Mouse (Mus musculus) CH12.LX (cell line): ENCODE results near the gene Ston2. TPM values are rescaled to one million over a fixed set of nuclear protein-coding genes. Genes with fewer than 3 reads are reported as not detected.

ENCODE experiments used
- DNase-seq: peaks from one replicate; pipeline ENCODE4 v3.0.0-alpha.2; 2013; ENCODE audit errors: extremely low read depth
- H3K27ac ChIP-seq: 2 replicates; pipeline ENCODE4 v1.5.1; 2012; ENCODE audit warnings: low read depth, mild to moderate bottlenecking, control low read depth, moderate library complexity; ENCODE audit not compliant: insufficient read depth
- H3K27me3 ChIP-seq: replicated peaks from 2 replicates; pipeline ENCODE3; 2012; ENCODE audit warnings: inconsistent platforms
- H3K36me3 ChIP-seq, 2 experiments: replicated peaks in 1 of 2; 2 replicates each; pipeline versions ENCODE3 to v1.6.1; 2012; ENCODE audit warnings: inconsistent platforms in 1 of 2, low read length in 1 of 2, mild to moderate bottlenecking in 1 of 2, mixed read lengths in 1 of 2, moderate library complexity in 1 of 2; ENCODE audit not compliant: control insufficient read depth in 1 of 2, insufficient read depth in 1 of 2
- H3K4me1 ChIP-seq, 2 experiments: 2 replicates each; pipeline ENCODE4 v1.6.1; 2012; ENCODE audit warnings: inconsistent platforms in 1 of 2, moderate library complexity in 1 of 2; ENCODE audit not compliant: insufficient read depth in 2 of 2, control insufficient read depth in 1 of 2
- H3K4me2 ChIP-seq: 2 replicates; pipeline ENCODE4 v1.6.1; 2012; ENCODE audit warnings: low read depth, mild to moderate bottlenecking, control low read depth; ENCODE audit not compliant: poor library complexity, insufficient read depth, severe bottlenecking
- H3K4me3 ChIP-seq, 3 experiments: fragments of 150-350 bp in 1 of 3; sonication (generic) in 1 of 3; replicated peaks in 1 of 3; 2 replicates each; pipeline versions ENCODE3 to v1.5.1; 2011 to 2012; ENCODE audit warnings: low read depth in 2 of 3, low read length in 2 of 3, mild to moderate bottlenecking in 2 of 3, moderate library complexity in 2 of 3, control low read depth in 1 of 3, improper control_type of control experiment in 1 of 3, inconsistent platforms in 1 of 3, mixed read lengths in 1 of 3; ENCODE audit not compliant: poor library complexity in 1 of 3
- H3K79me2 ChIP-seq: replicated peaks from 2 replicates; pipeline ENCODE4 v1.6.1; 2012; ENCODE audit warnings: mild to moderate bottlenecking, moderate library complexity; ENCODE audit not compliant: control insufficient read depth, poor library complexity, insufficient read depth, severe bottlenecking; ENCODE audit errors: extremely low read depth
- H3K9ac ChIP-seq: 2 replicates; pipeline ENCODE4 v1.6.1; 2012; ENCODE audit warnings: low read depth, mild to moderate bottlenecking, control low read depth, moderate library complexity; ENCODE audit not compliant: insufficient read depth
- H3K9me3 ChIP-seq: replicated peaks from 2 replicates; pipeline ENCODE3; 2012; ENCODE audit warnings: low read length, inconsistent platforms, mixed read lengths
- CHD1 ChIP-seq: IDR thresholded peaks from 2 replicates; pipeline ENCODE4 v1.6.1; 2012; ENCODE audit warnings: low read depth, low read length, improper control_type of control experiment, inconsistent platforms
- CHD2 ChIP-seq: IDR thresholded peaks from 2 replicates; pipeline ENCODE4 v1.6.1; 2011; ENCODE audit warnings: low read length, improper control_type of control experiment
- E2F4 ChIP-seq: IDR thresholded peaks from 2 replicates; pipeline ENCODE4 v1.6.1; 2011; ENCODE audit warnings: low read depth, low read length, improper control_type of control experiment; ENCODE audit not compliant: insufficient replicate concordance
- HCFC1 ChIP-seq: IDR thresholded peaks from 2 replicates; pipeline ENCODE4 v1.6.1; 2012; ENCODE audit warnings: low read depth, mild to moderate bottlenecking, inconsistent platforms, low read length, improper control_type of control experiment
- MAFK ChIP-seq: IDR thresholded peaks from 2 replicates; pipeline ENCODE4 v1.6.1; 2011; ENCODE audit warnings: low read length, improper control_type of control experiment; ENCODE audit not compliant: insufficient replicate concordance
- MAX ChIP-seq: IDR thresholded peaks from 2 replicates; pipeline ENCODE4 v1.6.1; 2011; ENCODE audit warnings: low read length, improper control_type of control experiment
- MAZ ChIP-seq: IDR thresholded peaks from 2 replicates; pipeline ENCODE4 v1.6.1; 2012; ENCODE audit warnings: low read depth, mild to moderate bottlenecking, inconsistent platforms, low read length, improper control_type of control experiment, moderate library complexity
- MXI1 ChIP-seq: IDR thresholded peaks from 2 replicates; pipeline ENCODE4 v1.6.1; 2011; ENCODE audit warnings: mild to moderate bottlenecking, low read depth, low read length, improper control_type of control experiment
- RAD21 ChIP-seq: IDR thresholded peaks from 2 replicates; pipeline ENCODE4 v1.6.1; 2011; ENCODE audit warnings: low read depth, mild to moderate bottlenecking, low read length, improper control_type of control experiment, moderate library complexity
- RCOR1 ChIP-seq: conservative IDR thresholded peaks from 2 replicates; pipeline ENCODE4 v1.6.1; 2012; ENCODE audit warnings: low read depth, mild to moderate bottlenecking, inconsistent platforms, low read length, improper control_type of control experiment
- ZC3H11A ChIP-seq: IDR thresholded peaks from 2 replicates; pipeline ENCODE4 v1.6.1; 2012; ENCODE audit warnings: low read depth, mild to moderate bottlenecking, inconsistent platforms, low read length, improper control_type of control experiment
- ZKSCAN1 ChIP-seq: IDR thresholded peaks from 2 replicates; pipeline ENCODE4 v1.6.1; 2012; ENCODE audit warnings: low read depth, inconsistent platforms, low read length, improper control_type of control experiment, borderline replicate concordance
- dilution Hi-C: fragments of 300-500 bp; cut with MboI; formaldehyde crosslinking; loops from 2 replicates; pipeline ENCODE4 v1.14.3; 2020; ENCODE audit warnings: low sequenced_read_pairs; ENCODE audit not compliant: extremely low pct_unique_long_range_greater_than_20kb, extremely low pct_ligation_motif_present
- in situ Hi-C: fragments of 300-500 bp; cut with MboI; formaldehyde crosslinking; loops from 3 replicates; pipeline ENCODE4 v1.14.3; 2019; ENCODE audit warnings: low sequenced_read_pairs, low pct_ligation_motif_present, low pct_unique_long_range_greater_than_20kb, mixed read lengths
- polyA plus RNA-seq: library from polyadenylated mRNA; unstranded; fragments of >175 nt; gene quantifications from 2 replicates; pipeline ENCODE4 v1.2.1, GENCODE M21; 2012; ENCODE audit warnings: low read depth; ENCODE audit not compliant: insufficient read length
- total RNA-seq, 2 experiments: library from RNA; depleted of rRNA; stranded (reverse); fragments of 300-350 nt in 1 of 2; fragments of >200 nt in 1 of 2; gene quantifications; 2 replicates each; pipeline ENCODE4 v1.2.3; 2012 to 2014

Gene Ston2
- total and polyA plus RNA-seq, 3 experiments: 0.21 to 0.34 TPM; not detected in 1

DNA sequence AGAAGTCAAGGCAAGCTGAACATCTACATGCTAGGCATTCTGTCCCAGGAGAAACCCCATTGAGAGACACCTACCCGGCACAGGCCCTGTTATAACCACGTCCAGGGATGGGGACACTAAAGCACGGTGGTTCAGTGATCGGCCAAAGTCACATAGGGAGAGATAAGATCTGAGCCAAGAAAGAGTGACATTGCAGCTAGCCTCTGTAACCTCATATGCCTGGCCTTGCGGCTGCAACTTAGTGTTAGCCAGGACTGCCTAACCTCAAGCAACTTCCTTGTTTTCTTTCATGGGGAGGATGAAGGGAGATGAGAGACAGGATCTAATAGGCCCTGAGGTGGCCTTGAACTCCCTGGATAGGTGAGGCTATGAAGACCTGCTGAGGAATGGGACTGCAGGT, 122.8 kb downstream of the Ston2 start:
- Histone ChIP-seq H3K4me3 (no peak overlapping the region), H3K79me2 (no peaks in the 10 kb centered on the region), H3K27me3 (no peaks in the 10 kb centered on the region), H3K36me3 (no peaks in the 10 kb centered on the region), H3K27ac (no peak overlapping the region), H3K4me2 (no peak overlapping the region), H3K4me1 (peaks cover 21 to 46% of the 10 kb centered on the region in 2 experiments), H3K9ac (no peak overlapping the region), H3K9me3 (no peaks in the 10 kb centered on the region)
- in situ Hi-C loops (no loop called here), dilution Hi-C loops (no loop called here)
- TF ChIP-seq CHD1 (no peak), RAD21 (no peak)
- DNase-seq: no peak

DNA sequence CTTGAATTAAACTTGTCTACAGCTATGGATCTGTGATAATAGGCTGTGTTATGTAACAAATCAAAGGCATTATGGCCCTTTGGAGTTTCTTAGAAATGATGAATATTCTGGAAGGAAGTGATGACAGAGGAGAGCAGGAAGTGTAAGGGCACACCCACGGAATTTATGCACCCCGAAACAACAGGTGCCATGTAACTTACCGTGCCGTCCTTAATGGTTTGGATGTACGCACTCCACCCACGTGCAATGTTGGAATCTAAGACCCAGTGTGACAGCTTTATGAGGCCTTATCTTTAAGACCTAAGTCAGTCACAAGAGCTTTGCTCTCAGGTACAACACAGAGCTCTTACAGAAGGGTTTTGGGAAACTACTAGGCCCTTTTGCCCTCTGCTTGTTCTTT, 124.9 kb downstream of the Ston2 start:
- no peaks in the 10 kb centered on the region for H3K79me2 ChIP-seq
- no peak for TF ChIP-seq MAFK
- TF ChIP-seq HCFC1: no peak
- no peak for TF ChIP-seq MAZ
- TF ChIP-seq ZC3H11A: no peak
- TF ChIP-seq, all 38 proteins: peak for 0
- no peak overlapping the region for H3K4me2 ChIP-seq
- H3K4me3 ChIP-seq: no peak overlapping the region
- peaks cover 15 to 36% of the 10 kb centered on the region in 2 experiments for H3K4me1 ChIP-seq
- no peak overlapping the region for H3K27ac ChIP-seq
- no peak overlapping the region for H3K9ac ChIP-seq
- dilution Hi-C loops (no loop called here), in situ Hi-C loops (no loop called here)
- DNase-seq: no peak
- no peaks in the 10 kb centered on the region for H3K36me3 ChIP-seq
- H3K9me3 ChIP-seq: no peaks in the 10 kb centered on the region
- H3K27me3 ChIP-seq: no peaks in the 10 kb centered on the region

DNA sequence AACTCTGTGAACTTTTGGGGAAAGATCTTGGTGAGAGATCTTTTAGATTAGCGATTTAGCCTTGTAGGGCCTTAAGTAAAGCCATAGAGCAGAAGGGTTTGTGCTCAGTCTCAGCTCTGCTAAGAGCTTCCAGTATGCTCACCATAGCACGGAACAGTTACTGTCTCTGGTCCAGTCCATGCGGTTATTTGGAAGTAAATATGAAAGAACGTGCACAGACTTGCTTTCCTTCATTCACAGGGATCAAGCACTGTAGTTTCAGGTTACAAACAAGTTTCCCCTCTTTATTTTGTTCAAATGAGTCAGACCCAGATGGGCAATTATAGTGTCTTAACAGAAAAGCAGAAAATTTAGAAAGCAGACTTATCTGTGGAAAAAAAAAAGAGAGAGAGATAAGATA, 125.3 kb downstream of the Ston2 start:
- no peak overlapping the region for H3K4me2 ChIP-seq

More for the DNA sequence above, 125.3 kb downstream of the Ston2 start:
- in situ Hi-C loops (no loop called here), dilution Hi-C loops (no loop called here)
- Histone ChIP-seq H3K27ac (no peak overlapping the region), H3K79me2 (no peaks in the 10 kb centered on the region), H3K36me3 (no peaks in the 10 kb centered on the region), H3K4me3 (no peak overlapping the region), H3K9me3 (no peaks in the 10 kb centered on the region), H3K4me1 (peaks cover 12 to 31% of the 10 kb centered on the region in 2 experiments), H3K27me3 (no peaks in the 10 kb centered on the region), H3K9ac (no peak overlapping the region)
- no peak for DNase-seq
- TF ChIP-seq MAX (no peak), CHD2 (no peak), MAFK (no peak), ZKSCAN1 (no peak), MXI1 (no peak), E2F4 (no peak), MAZ (no peak), RCOR1 (no peak)
- TF ChIP-seq, all 38 proteins: peak for 0
